Mouse (Mus musculus): Measurements from ENCODE around the gene Cyp2f2. TPM values are rescaled to one million over a fixed set of nuclear protein-coding genes. Genes with fewer than 3 reads are reported as not detected.

Cyp2f2 gene
- polyA plus RNA-seq, 1 experiment from 2014 or later, result not detected

- no peak overlapping the region for H3K4me2 ChIP-seq
- peaks cover 30% of the 10 kb centered on the region for H3K4me1 ChIP-seq
- peaks cover 53% of the 10 kb centered on the region for H3K36me3 ChIP-seq
- WGBS (ENCODE audit: insufficient replicate concordance), result 91% methylated on average over 9 of the region's 9 CpGs
- H3K9ac ChIP-seq, result no peak overlapping the region
- no peaks in the 10 kb centered on the region for H3K27me3 ChIP-seq (replicated peaks)
- no peaks in the 10 kb centered on the region for H3K9me3 ChIP-seq (replicated peaks)
- no peak overlapping the region for H3K4me3 ChIP-seq
- no peak overlapping the region for H3K27ac ChIP-seq
- no peak for ATAC-seq
These were observed 38.5 kb downstream of the Cyp2f2 start for GRCm38 (mm10) chr7:27158171-27158570.

- Histone ChIP-seq H3K36me3 (peaks cover 64% of the 10 kb centered on the region), H3K9me3 (replicated peaks) (no peaks in the 10 kb centered on the region), H3K4me1 (peaks cover 41% of the 10 kb centered on the region), H3K4me2 (no peak overlapping the region), H3K9ac (no peak overlapping the region), H3K27me3 (replicated peaks) (no peaks in the 10 kb centered on the region), H3K27ac (no peak overlapping the region), H3K4me3 (no peak overlapping the region)
- WGBS (ENCODE audit: insufficient replicate concordance), result 87% methylated on average over 6 of the region's 6 CpGs
- no peak for ATAC-seq
These were observed 39.5 kb downstream of the Cyp2f2 start for GRCm38 (mm10) chr7:27159256-27159655.

GRCm38 (mm10) chr7:27159882-27160281 lies 40.2 kb downstream of the Cyp2f2 start:
- H3K27ac ChIP-seq, result no peak overlapping the region
- H3K4me1 ChIP-seq, result peaks cover 47% of the 10 kb centered on the region
- 13% methylated on average over 8 of the region's 8 CpGs for WGBS (ENCODE audit: insufficient replicate concordance)
- H3K4me2 ChIP-seq, result no peak overlapping the region
- peak; percentile 83 for ATAC-seq
- no peaks in the 10 kb centered on the region for H3K27me3 ChIP-seq (replicated peaks)
- H3K9ac ChIP-seq, result no peak overlapping the region
- no peak overlapping the region for H3K4me3 ChIP-seq
- H3K9me3 ChIP-seq (replicated peaks), result no peaks in the 10 kb centered on the region
- peaks cover 70% of the 10 kb centered on the region for H3K36me3 ChIP-seq

DNA sequence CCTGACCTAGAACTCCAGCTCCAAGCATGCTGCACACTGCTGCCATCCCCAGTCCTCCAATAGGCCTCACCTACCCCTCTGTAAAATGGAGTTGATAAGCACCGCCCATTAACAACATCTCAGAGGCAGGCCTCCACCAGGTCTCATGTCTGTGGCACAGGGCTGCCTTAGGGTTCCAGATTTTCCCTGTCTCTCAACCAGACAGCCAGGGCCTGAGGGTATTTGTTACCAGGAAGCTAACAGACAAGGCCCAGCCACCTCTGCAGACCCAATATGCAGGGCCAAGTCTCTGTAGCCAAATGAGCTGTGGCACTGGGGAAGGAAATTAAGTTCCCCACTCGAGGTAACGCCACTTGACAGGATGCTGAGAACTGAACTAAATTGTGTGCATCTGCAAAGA lies 41.2 kb downstream of the Cyp2f2 start:
- Histone ChIP-seq H3K36me3 (peaks cover 76% of the 10 kb centered on the region), H3K4me1 (peaks cover 58% of the 10 kb centered on the region), H3K9me3 (replicated peaks) (no peaks in the 10 kb centered on the region)

GRCm38 (mm10) chr7:27161744-27162143 lies 42.0 kb downstream of the Cyp2f2 start:
- Histone ChIP-seq H3K36me3 (peaks cover 74% of the 10 kb centered on the region), H3K27me3 (replicated peaks) (no peaks in the 10 kb centered on the region), H3K4me1 (peaks cover 59% of the 10 kb centered on the region), H3K4me2 (no peak overlapping the region), H3K4me3 (no peak overlapping the region), H3K9me3 (replicated peaks) (no peaks in the 10 kb centered on the region), H3K9ac (no peak overlapping the region), H3K27ac (no peak overlapping the region)
- no peak for ATAC-seq
- WGBS (ENCODE audit: insufficient replicate concordance), result 78% methylated on average over 4 of the region's 4 CpGs

More for the DNA sequence above, 41.2 kb downstream of the Cyp2f2 start:
- 70% methylated on average over 3 of the region's 3 CpGs for WGBS (ENCODE audit: insufficient replicate concordance)
- Histone ChIP-seq H3K4me2 (no peak overlapping the region), H3K9ac (no peak overlapping the region), H3K4me3 (no peak overlapping the region), H3K27ac (no peak overlapping the region), H3K27me3 (replicated peaks) (no peaks in the 10 kb centered on the region)
- ATAC-seq, result no peak

GRCm38 (mm10) chr7:27162780-27163449 lies 43.2 kb downstream of the Cyp2f2 start:
- Histone ChIP-seq H3K36me3 (peaks cover 65% of the 10 kb centered on the region), H3K27ac (no peak overlapping the region), H3K4me3 (no peak overlapping the region), H3K9ac (0 out of 2 replicates have a peak overlapping the region, but pooled peaks have one; percentile 17), H3K9me3 (replicated peaks) (no peaks in the 10 kb centered on the region), H3K4me2 (peak overlapping the region; percentile 33; the same call in 1 of the 2 replicates), H3K4me1 (peaks cover 67% of the 10 kb centered on the region), H3K27me3 (replicated peaks) (no peaks in the 10 kb centered on the region)
- no peak for ATAC-seq
- WGBS (ENCODE audit: insufficient replicate concordance), result 72% methylated on average over 5 of the region's 5 CpGs

DNA sequence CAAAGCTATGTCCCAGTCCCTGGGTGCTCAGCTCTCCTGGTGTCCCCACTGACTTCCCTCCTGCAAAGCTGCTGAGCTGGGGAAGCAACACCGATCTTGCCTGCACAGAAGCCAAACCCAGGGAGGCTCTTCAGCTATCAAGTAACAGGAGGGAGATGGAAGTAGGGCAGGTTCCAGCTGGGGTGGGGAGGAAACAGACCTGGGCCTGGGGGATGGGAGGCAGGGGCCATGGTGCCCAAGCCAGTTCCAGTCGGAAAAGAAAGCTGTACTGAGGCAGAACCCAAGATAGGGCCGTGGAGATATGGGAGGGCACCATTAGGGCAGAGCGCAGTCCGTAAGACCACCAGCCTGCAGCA lies 43.7 kb downstream of the Cyp2f2 start:
- Histone ChIP-seq H3K27ac (no peak overlapping the region), H3K9ac (peak overlapping the region; percentile 17; the same call in 1 of the 2 replicates), H3K27me3 (replicated peaks) (no peaks in the 10 kb centered on the region), H3K36me3 (peaks cover 60% of the 10 kb centered on the region), H3K9me3 (replicated peaks) (no peaks in the 10 kb centered on the region), H3K4me3 (no peak overlapping the region), H3K4me1 (peaks cover 72% of the 10 kb centered on the region), H3K4me2 (peak overlapping the region; percentile 33; the same call in 1 of the 2 replicates)
- no peak for ATAC-seq
- WGBS (ENCODE audit: insufficient replicate concordance), result 73% methylated on average over 5 of the region's 5 CpGs

- 82% methylated on average over 33 of the region's 33 CpGs for WGBS (ENCODE audit: insufficient replicate concordance)
- no peaks in the 10 kb centered on the region for H3K27me3 ChIP-seq (replicated peaks)
- no peak overlapping the region for H3K27ac ChIP-seq
- ATAC-seq, result no peak
- peak overlapping the region; percentile 20; the same call in 1 of the 2 replicates for H3K4me3 ChIP-seq
- H3K4me2 ChIP-seq, result peak overlapping the region; percentile 81
- 0 out of 2 replicates have a peak overlapping the region, but pooled peaks have one; percentile 3 for H3K9ac ChIP-seq
- peaks cover 51% of the 10 kb centered on the region for H3K36me3 ChIP-seq
- H3K4me1 ChIP-seq, result peaks cover 76% of the 10 kb centered on the region
- H3K9me3 ChIP-seq (replicated peaks), result no peaks in the 10 kb centered on the region
These were observed 44.6 kb downstream of the Cyp2f2 start for GRCm38 (mm10) chr7:27164112-27164947.

- peak overlapping the region; percentile 84 for H3K4me3 ChIP-seq
- peak overlapping the region; percentile 81 for H3K4me2 ChIP-seq
- peak overlapping the region; percentile 90 for H3K9ac ChIP-seq
- ATAC-seq, result no peak
- H3K27me3 ChIP-seq (replicated peaks), result no peaks in the 10 kb centered on the region
- no peaks in the 10 kb centered on the region for H3K9me3 ChIP-seq (replicated peaks)
- peaks cover 47% of the 10 kb centered on the region for H3K36me3 ChIP-seq
- 76% methylated on average over 23 of the region's 23 CpGs for WGBS (ENCODE audit: insufficient replicate concordance)
- peak overlapping the region; percentile 92 for H3K27ac ChIP-seq
- H3K4me1 ChIP-seq, result peaks cover 74% of the 10 kb centered on the region
These were observed 45.4 kb downstream of the Cyp2f2 start for GRCm38 (mm10) chr7:27165007-27165655.

GRCm38 (mm10) chr7:27165696-27166095 lies 46.0 kb downstream of the Cyp2f2 start:
- Histone ChIP-seq H3K4me1 (peaks cover 68% of the 10 kb centered on the region), H3K9me3 (replicated peaks) (no peaks in the 10 kb centered on the region), H3K27me3 (replicated peaks) (no peaks in the 10 kb centered on the region), H3K4me3 (peak overlapping the region; percentile 84), H3K27ac (peak overlapping the region; percentile 92), H3K4me2 (peak overlapping the region; percentile 81), H3K9ac (peak overlapping the region; percentile 90), H3K36me3 (peaks cover 47% of the 10 kb centered on the region)
- peak; percentile 1; the same call in 1 of the 2 replicates for ATAC-seq
- WGBS (ENCODE audit: insufficient replicate concordance), result 4% methylated on average over 8 of the region's 8 CpGs

GRCm38 (mm10) chr7:27166229-27166613 lies 46.5 kb downstream of the Cyp2f2 start:
- under 1% methylated on average over 40 of the region's 43 CpGs for WGBS (ENCODE audit: insufficient replicate concordance)
- ATAC-seq, result peak; percentile 76
- peaks cover 45% of the 10 kb centered on the region for H3K36me3 ChIP-seq
- no peaks in the 10 kb centered on the region for H3K9me3 ChIP-seq (replicated peaks)
- peaks cover 63% of the 10 kb centered on the region for H3K4me1 ChIP-seq
- H3K27ac ChIP-seq, result peak overlapping the region; percentile 92
- H3K27me3 ChIP-seq (replicated peaks), result no peaks in the 10 kb centered on the region
- peak overlapping the region; percentile 90 for H3K9ac ChIP-seq
- peak overlapping the region; percentile 84 for H3K4me3 ChIP-seq
- peak overlapping the region; percentile 81 for H3K4me2 ChIP-seq
